Mouse (Mus musculus) brown adipose tissue, adult 24 weeks (tissue): ENCODE results near the gene Gm5294. TPM values are rescaled to one million over a fixed set of nuclear protein-coding genes. Genes with fewer than 3 reads are reported as not detected.

Experiments used
- H3K27ac ChIP-seq: fragments of 200-500 bp; replicated peaks from 2 replicates; pipeline ENCODE4 v1.5.1; 2012; ENCODE audit warnings: low read depth, mild to moderate bottlenecking, low read length
- H3K4me1 ChIP-seq: fragments of 200-500 bp; 2 replicates; pipeline ENCODE4 v1.6.1; 2012; ENCODE audit warnings: low read length, mixed read lengths; ENCODE audit not compliant: control insufficient read depth, insufficient read depth, insufficient read length
- H3K4me3 ChIP-seq: fragments of 200-500 bp; 2 replicates; pipeline ENCODE4 v1.5.1; 2012; ENCODE audit warnings: low read depth, mild to moderate bottlenecking, low read length, moderate library complexity; ENCODE audit not compliant: insufficient read depth
- polyA plus RNA-seq: library from polyadenylated mRNA; stranded (reverse); fragments of >200 nt; gene quantifications from 2 replicates; pipeline ENCODE4 v1.2.4, GENCODE M21; 2012; ENCODE audit not compliant: missing spikeins, insufficient read depth, insufficient read length

The Gm5294 gene
- polyA plus RNA-seq, 1 experiment = not detected

DNA sequence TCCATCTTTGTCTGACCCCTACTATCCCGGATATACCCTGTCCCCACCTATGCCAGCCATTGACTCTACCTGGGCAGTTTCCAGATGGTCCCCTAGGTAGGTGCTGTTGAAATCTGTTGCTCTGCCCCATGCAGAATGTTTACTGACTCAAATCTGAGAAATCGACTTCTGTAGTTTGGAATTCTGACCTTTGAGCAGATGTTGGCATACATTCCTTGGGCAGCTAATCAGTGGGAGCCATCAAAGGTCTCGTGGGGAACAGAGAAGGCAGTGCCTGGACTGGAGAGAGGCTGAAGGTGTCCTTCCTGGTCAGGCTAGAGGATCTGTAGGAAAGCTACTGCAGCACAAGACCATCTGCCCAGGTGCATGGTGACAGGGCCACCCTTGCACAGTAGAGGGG is 5.2 kb downstream of the Gm5294 start:
- no peaks in the 10 kb centered on the region for H3K4me1 ChIP-seq
- no peak overlapping the region for H3K27ac ChIP-seq
- no peak overlapping the region for H3K4me3 ChIP-seq

DNA sequence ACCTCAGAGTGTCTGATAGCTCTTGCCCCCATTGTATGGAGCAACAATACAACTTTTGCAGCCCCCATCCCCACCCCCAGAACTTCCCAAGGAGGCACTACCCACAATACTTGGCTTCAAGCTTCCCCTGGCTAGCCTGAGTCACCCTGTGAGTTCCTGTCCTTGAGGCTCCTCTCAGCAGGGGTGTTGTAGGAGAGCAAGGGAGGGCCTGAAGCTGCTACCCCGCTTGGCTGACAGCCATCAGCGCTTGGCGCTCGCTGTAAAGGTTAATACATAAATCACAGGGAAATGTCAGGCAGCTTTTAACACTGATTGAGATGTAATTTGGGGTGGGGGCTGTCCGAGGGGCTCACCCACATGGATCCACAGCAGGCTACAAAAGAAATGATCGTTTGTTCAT is 13.5 kb downstream of the Gm5294 start:
- no peaks in the 10 kb centered on the region for H3K4me1 ChIP-seq
- H3K4me3 ChIP-seq = no peak overlapping the region

DNA sequence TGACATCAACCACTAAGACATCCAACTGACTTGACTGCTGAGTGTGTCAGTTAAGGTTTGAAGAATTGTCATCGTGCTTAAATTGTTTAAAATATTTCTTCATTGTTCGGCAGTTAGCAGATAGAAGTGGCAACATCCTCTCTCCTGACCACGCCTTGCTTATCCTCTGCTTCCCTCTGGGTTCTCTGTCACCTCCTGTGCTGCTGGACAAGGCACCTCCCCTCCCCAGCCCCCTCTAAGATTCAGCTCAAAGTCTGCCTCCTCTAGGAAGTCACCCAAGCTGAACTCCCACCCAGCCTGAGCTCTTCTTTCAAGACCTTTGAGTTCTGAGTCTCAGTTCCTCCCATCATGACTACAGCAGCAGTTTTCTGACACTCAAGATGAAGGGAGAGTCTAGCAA is 15.0 kb downstream of the Gm5294 start:
- no peaks in the 10 kb centered on the region for H3K4me1 ChIP-seq
- H3K27ac ChIP-seq = no peak overlapping the region
- no peak overlapping the region for H3K4me3 ChIP-seq

More for the DNA sequence above, 13.5 kb downstream of the Gm5294 start:
- no peak overlapping the region for H3K27ac ChIP-seq

DNA sequence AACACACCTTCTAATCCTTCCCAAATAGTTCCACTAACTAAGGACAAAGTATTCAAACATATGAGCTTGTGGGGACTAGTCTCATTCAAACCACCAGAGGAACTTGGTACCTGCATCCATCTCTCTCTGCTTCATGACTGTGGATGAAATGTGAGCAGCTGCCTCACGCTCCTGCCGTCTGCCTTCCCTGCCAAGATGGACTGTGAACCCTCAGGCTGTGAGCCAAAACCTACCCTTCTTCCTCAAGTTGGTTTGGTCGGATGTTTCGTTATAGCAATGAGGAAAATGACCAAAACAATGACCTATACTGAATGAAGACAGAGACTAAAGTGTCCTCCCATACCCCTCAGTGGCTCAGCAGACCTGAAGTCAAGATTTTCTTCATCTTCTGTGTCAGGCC is 21.1 kb downstream of the Gm5294 start:
- Histone ChIP-seq H3K4me3 (no peak overlapping the region), H3K27ac (no peak overlapping the region), H3K4me1 (no peaks in the 10 kb centered on the region)

DNA sequence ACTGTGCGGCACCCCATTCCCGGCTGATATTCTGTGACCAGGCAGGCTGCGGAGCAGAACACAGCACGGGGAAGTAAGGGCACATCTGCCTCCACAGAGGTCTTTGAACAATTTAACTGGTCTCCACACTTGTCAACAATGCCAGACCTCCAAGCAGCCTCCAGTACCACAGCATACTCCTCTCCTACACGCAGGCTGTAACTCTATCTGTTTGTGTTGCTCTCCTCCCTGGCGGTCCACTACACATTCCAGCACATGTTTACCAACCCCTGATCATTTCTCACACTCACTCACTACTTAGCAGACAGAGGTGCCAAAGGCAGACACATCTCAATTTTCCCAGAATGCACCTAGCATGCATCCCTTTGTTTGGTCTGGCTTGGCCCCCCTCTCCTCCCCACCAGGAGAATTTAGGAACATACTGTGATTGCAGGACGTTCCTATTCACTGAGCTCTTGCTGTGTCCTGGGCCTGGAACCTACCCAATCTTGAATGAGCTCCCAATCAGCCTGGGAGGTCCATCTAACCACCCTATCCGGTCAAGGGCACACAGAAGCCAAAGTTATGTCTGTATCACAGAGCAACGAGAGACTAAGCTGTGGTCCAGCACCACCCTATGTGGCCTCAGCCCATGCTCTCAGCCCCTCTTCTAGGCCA is 23.4 kb downstream of the Gm5294 start:
- no peak overlapping the region for H3K4me3 ChIP-seq

DNA sequence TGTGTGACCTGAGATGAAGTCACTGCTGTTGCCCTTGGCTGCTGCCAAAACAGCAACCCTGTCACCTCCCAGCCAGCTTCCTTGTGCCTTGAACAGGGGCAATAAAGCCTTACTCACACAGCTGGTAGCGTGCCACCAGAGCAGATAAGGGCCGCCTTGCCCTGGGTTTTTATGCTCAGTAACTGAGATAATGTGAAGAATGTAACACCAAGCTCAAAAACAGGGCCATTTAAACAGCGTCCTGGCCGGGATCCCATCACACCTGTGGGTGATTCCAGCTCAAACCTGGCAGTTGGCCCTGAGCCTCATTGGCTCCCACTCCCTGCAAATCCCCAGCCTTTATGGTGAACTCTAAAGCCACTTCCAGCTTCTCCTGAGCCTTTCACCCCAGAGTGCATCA is 26.6 kb downstream of the Gm5294 start:
- H3K27ac ChIP-seq = no peak overlapping the region
- H3K4me3 ChIP-seq = no peak overlapping the region
- no peaks in the 10 kb centered on the region for H3K4me1 ChIP-seq

More for the DNA sequence above, 23.4 kb downstream of the Gm5294 start:
- Histone ChIP-seq H3K27ac (no peak overlapping the region), H3K4me1 (no peaks in the 10 kb centered on the region)

DNA sequence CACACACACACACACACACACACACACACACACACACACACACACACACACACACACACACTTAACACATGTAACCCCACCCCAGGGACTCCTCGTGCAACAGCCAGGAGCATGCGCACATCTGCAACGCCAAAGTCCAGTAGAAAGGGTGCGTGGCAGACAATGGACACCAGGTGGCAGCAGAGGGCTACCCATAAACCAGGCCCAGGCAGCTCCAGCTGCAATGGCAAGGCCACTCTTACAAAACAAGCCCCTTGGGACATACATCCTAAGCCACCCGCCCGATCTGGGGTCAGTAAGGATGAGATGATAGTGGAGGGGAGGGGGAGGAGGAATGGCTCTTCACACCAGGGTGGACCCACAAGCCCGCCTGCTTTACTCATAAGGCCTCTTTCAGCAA is 28.2 kb downstream of the Gm5294 start:
- H3K4me1 ChIP-seq = no peaks in the 10 kb centered on the region
- no peak overlapping the region for H3K4me3 ChIP-seq
- no peak overlapping the region for H3K27ac ChIP-seq

DNA sequence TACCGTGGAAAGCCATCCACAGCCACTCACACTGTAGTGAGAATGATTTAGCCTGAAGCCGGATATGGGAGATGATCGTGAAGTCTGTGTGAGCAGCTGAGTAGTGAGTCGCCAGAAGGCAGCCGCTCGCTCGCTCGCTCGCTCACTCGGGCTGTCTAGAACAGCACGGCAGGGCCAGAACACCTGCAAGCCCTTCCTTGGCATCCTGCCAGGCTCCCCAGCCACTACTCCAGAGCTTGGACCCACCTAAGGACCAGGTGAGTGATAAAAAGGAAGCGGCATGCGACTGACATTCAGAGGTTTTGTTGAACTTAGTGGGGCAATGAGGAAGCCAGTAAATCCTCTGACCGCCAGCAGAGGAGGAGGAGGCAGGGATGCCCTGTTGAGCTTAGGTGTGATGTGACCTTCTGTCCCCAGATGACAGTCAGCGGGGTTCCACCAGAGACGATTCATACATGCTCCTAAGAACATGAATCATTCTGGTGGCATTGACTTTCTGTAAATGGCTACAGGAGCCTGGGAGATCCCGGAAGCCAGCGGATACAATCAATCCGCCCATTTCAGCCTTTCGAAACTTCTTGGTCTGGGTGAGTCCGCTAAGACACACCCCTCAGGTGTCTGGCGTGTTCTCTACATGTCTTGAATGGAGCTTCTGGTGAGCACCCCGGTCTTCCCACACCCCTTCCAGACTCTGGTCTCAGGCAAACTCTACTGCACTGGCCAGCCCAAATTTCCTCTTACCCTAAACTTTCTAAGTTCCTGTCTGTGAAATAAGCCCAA is 30.0 kb downstream of the Gm5294 start:
- Histone ChIP-seq H3K4me1 (no peaks in the 10 kb centered on the region), H3K4me3 (no peak overlapping the region), H3K27ac (no peak overlapping the region)

DNA sequence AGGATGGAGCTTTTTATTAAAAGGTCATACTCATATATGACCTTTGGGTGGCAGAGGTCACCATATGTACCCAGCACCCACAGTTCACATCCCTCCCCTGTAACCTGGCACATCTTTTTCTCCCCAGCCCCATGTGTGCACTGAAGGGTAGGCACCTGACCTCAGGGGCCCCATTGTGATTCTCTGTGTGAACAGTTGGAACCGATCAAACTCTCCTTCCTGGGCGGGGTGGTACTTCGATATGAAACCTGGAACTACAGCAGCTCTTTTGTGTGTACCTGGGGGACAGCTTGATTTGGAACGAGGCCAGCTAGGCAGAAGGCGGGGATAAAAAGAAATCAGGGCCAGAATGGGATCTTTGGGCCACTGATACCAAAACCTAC is 30.6 kb downstream of the Gm5294 start:
- no peak overlapping the region for H3K4me3 ChIP-seq
- no peak overlapping the region for H3K27ac ChIP-seq
- no peaks in the 10 kb centered on the region for H3K4me1 ChIP-seq

DNA sequence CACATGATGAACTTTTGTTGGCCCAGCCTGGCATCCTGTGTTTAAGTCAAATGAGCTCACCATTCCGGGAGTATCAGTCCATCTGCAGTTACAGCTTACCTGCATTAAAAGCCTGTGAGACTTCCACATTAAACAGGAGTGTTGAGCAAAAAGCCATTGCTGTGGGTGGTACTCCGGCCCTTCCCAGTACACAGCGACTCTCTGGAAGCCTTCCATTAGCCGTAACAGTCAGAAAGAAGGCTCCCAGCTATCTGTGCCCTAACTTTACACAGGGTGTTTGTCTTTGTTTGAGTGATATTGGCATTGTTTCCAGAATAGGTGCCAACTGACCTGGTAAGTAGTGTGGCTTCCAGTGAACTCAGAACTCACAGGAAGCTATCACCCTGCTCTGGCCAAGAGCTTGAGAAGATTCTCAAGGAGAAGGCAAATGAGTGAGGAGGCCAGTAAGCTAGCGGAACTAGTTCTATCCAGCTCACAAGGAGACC is 31.5 kb downstream of the Gm5294 start:
- Histone ChIP-seq H3K4me1 (no peaks in the 10 kb centered on the region), H3K4me3 (no peak overlapping the region)

DNA sequence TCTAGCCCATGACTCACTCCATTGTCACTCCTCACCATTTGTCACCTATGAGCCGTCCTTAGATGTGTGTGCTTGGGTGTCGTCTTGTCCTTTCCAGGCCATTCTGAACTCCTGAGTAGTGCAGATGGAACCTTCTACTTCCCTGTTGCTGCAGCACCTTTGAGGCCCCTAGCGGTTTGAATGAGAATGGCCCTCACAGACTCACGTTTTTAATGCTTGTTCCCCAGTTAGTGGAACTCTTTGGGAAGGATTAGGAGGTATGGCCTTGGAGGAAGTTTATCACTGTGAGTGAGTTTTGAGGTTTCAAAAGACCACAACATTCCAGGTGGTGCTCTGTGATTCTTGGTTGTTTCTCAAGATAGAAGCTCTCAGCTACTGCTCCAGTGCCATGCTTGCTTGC is 32.3 kb downstream of the Gm5294 start:
- H3K4me3 ChIP-seq = no peak overlapping the region
- H3K27ac ChIP-seq = no peak overlapping the region
- no peaks in the 10 kb centered on the region for H3K4me1 ChIP-seq

More for the DNA sequence above, 31.5 kb downstream of the Gm5294 start:
- no peak overlapping the region for H3K27ac ChIP-seq

DNA sequence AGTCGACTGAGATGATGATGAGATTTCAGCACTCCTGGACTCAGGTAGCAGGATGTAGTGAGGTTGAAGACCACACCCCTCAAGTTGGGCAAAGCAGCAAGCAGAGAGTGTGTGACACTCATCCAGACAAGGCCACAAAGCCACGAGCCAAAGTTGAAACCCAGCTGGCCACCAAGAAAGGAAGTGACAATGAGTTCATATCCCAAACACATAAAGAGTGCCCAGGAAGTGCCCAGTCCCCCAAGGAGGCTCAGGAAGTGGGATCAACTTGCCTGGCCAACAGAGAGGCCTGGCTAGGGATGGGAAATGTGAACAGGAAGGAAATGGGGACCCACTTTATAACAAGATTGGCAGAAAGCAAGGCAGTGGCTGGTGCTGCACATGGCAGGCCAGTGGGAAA is 33.5 kb downstream of the Gm5294 start:
- no peak overlapping the region for H3K27ac ChIP-seq
- H3K4me3 ChIP-seq = no peak overlapping the region
- no peaks in the 10 kb centered on the region for H3K4me1 ChIP-seq

DNA sequence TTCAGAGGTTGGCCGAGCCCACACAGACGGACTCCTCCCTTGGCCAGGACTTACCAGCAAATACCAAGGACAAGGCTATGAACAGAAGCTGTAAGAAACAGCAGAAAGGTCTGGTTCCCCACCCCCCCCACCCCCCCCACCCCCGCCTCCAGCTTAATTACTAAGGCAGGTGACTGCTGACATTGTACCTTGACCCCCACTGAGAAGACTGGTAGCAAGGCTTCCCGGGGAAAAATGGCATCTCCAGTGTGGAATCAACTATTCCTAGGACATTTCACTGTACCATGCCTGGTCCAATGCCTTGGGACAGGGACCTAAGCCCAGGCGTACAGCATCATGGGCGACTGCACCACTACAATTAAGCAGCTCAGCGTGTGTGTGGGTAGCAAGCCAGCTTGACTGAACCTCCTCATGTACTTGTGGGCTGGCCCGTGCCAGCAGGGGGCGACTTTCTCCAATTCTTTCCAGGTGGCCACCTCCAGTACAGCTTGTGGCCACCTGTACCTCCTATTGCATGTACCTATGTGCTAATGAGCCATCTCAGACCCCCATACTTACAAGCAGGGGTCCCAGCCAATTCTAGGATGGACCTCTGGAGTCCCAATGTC is 37.2 kb downstream of the Gm5294 start:
- no peak overlapping the region for H3K4me3 ChIP-seq
- H3K4me1 ChIP-seq = no peaks in the 10 kb centered on the region

DNA sequence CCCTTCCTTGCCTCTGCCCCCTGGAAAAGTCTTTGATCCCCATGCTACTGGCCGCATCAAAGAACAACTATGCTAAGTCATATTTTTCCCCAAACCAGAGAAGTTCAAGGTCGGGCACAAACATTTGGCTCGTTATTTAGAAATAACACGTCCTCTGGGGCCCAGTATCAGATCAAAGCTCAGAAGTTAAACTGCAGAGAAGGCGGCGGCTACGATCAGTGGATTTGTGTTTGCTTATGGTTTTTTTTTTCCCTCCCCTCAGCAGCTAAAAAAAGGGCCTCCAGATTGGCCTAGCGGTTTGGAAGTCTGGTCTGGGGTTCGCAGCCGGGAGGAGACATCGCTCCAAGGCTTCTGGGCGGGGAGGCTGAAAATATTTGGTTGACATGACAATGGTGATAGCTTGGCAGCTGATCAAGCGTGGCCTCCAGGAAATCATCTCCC is 38.0 kb downstream of the Gm5294 start:
- Histone ChIP-seq H3K4me3 (no peak overlapping the region), H3K27ac (no peak overlapping the region), H3K4me1 (no peaks in the 10 kb centered on the region)

More for the DNA sequence above, 37.2 kb downstream of the Gm5294 start:
- H3K27ac ChIP-seq = no peak overlapping the region

DNA sequence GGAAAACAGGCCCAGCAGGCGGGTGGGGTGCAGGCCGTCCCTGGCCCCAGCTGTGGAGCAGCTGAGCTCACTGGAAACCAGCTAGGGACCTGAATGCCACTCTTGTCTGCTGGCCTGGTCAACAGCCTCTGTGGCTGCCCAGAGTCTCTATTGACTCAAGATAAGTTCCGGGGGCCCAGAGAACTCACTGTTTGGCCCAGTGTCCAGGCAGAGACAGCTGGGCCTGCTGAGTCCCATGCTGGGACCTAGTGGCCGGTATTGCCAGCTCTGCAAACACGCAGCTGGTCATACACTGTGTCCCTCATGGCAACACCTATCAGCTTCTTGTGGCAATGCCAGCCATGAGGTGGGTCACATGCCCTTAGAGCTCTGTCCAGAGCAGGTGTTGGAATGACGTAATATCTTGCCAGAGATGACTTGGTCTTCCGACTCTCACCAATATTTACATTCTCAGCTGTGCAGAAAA is 43.8 kb downstream of the Gm5294 start:
- H3K27ac ChIP-seq = no peak overlapping the region
- no peaks in the 10 kb centered on the region for H3K4me1 ChIP-seq
- H3K4me3 ChIP-seq = no peak overlapping the region
